Mouse (Mus musculus) spleen, adult 2 months (tissue): ENCODE data around the gene Dclre1c.

ENCODE experiments used
- CTCF ChIP-seq: fragments of 200-500 bp; IDR thresholded peaks from 2 replicates; pipeline ENCODE4 v1.5.1; 2011; ENCODE audit warnings: mild to moderate bottlenecking, inconsistent platforms; ENCODE audit not compliant: insufficient read depth, insufficient read length, insufficient replicate concordance; ENCODE audit errors: extremely low read depth
- POLR2A ChIP-seq: fragments of 200-500 bp; IDR thresholded peaks from 2 replicates; pipeline ENCODE4 v1.6.1; 2011; ENCODE audit warnings: low read depth, low read length, inconsistent platforms

DNA sequence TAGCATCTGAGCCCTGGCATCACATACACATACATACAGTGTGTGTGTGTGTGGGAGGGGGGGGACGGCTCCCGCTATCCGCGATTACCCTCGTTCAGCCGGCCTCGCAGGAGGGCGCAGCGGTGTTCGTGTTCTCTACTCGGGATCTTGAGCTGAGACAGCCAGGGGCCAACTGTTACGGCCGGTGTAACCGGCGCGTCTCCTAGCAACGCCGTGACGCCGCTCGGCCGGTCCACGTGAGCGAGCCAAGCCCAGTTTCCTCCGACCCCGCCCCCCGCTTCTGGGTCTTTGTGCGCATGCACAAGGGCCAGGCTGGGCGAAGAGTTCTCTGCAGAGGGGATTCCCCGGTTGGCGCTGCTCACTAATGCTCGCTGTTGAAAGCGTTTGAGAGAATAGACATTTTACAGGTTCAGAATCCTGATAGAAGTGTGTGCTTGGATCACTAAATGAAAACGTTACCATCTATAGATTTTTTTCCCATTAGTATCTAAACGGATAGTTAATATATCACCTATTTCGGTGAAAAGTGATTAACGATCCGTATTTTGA lies 5.0 kb upstream of the Dclre1c start:
- TF ChIP-seq CTCF (no peak), POLR2A (no peak)
